Mouse (Mus musculus): ENCODE results near the gene Ptprn.

- TF ChIP-seq MAFK (IDR thresholded peaks at IDR 0.05; ENCODE audit: insufficient read depth, low read depth, low read length) (no peak), CHD2 (IDR thresholded peaks at IDR 0.05; ENCODE audit: low read depth, low read length) (no peak), HCFC1 (IDR thresholded peaks at IDR 0.05; ENCODE audit: borderline replicate concordance, insufficient read depth, low read length) (no peak), ZC3H11A (IDR thresholded peaks at IDR 0.05; ENCODE audit: borderline replicate concordance, low read depth, low read length) (no peak)
These were observed 42.8 kb downstream of the Ptprn start for GRCm38 (mm10) chr1:75221538-75221937.
